Mouse (Mus musculus): Measurements from ENCODE around the gene Foxd1.

DNA sequence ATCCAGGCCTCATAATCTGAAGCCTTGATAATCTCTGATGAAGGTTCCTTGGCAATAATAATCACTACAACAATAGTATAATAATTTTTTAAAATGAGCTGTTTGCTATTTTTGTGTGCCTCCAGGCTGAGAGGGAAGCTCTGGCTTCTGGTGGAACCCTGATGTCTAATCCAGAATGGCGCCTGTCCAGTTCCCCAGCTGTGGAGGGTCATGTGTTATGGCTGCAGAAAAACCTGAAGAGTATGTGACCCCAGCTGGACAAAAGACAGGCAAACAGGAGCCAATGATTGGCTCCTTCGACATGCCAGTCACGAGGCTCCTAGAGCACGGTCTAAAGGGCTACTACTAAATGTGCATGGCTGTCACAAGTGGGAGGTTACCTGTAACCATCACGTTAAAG is 13.5 kb upstream of the Foxd1 start:
- TF ChIP-seq CTCF (IDR thresholded peaks at IDR 0.05; ENCODE audit: low read depth, low read length) = no peak
- TF ChIP-seq TAL1 (conservative IDR thresholded peaks at IDR 0.05; ENCODE audit: low read depth, low read length) = no peak
- no peak for TF ChIP-seq GATA2 (IDR thresholded peaks at IDR 0.05; ENCODE audit: borderline replicate concordance, low read depth, low read length)
- no peak for TF ChIP-seq GATA1 (IDR thresholded peaks at IDR 0.05; ENCODE audit: borderline replicate concordance, low read length)
